Mouse (Mus musculus): ENCODE measurements around the gene Dusp23.

DNA sequence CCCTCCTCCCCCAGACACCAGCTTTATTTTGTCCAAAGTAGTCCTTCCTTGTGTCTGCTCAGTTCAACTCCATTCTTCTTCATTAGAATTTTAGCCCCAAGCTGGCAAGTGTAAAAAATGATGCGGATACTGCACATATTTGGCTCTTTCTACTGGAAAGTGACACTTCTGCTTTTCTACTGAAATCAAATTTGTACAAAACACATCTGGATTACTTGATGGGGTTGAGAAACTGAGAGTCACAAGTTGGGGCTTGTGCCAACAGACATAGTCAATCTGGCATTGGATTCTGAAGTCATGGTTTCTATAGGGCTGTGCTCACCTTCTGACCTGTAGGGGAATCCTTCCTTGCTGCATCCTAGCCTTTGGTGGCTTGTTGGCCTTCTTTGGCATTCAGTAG, 38.0 kb upstream of the Dusp23 start:
- TF ChIP-seq CTCF (IDR thresholded peaks at IDR 0.05; ENCODE audit: borderline replicate concordance, control insufficient read depth, extremely low read depth, insufficient read depth, low read length, poor library complexity) (no peak), POLR2A (IDR thresholded peaks at IDR 0.05; ENCODE audit: control insufficient read depth, extremely low read depth, insufficient read depth, low read length, poor library complexity) (no peak)

All from thymus, adult 2 months (tissue).